12 mouse cellular contexts compared by ENCODE assay signal in the genomic region with DNA sequence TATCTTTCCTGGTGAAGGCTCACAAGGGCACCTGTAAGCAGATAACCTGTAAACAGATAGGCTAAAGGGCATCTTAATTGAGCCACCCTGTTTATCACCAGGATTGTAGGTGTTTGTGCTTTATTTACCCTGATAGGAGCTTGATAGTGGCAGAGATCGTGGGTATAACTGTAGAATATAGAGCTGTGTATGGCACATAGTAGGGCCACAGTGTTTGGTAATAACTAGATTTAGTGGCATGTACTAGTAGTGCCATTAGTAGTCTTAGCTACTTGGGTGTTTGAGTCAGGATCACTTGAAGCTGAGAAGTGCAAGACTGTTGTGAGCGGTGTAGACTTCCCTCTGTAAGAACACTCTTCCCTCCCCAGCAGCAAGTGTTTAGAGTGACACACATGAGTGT. TPM values are rescaled to one million over a fixed set of nuclear protein-coding genes. Genes with fewer than 3 reads are reported as not detected.
DNase-seq lines count a peak whose midpoint lies in the region; ATAC-seq and TF ChIP-seq lines count a peak whose summit lies in the region.
"Had no signal": no experiment of that assay in that cellular context is flagged by ENCODE, and none has a peak within 500 bp of the region (broad histone marks: within the 10 kb centered on the region; RNA-seq: fewer than 3 reads in every experiment).

No protein-coding gene starts in this region.

- no peaks in the 10 kb centered on the region for H3K9me3 ChIP-seq in forebrain, embryonic 10.5 days
- no peaks in the 10 kb centered on the region for H3K9me3 ChIP-seq in forebrain, embryonic 11.5 days (ENCODE audit: control insufficient read depth, low read length)
- H3K9me3 ChIP-seq in kidney, postnatal 0 days (replicated peaks; ENCODE audit: low read length): no peaks in the 10 kb centered on the region
- H3K9me3 ChIP-seq in hindbrain, embryonic 15.5 days: no peaks in the 10 kb centered on the region
- no peaks in the 10 kb centered on the region for H3K9me3 ChIP-seq in neural tube, embryonic 14.5 days (ENCODE audit: control insufficient read depth, low read length)
- H3K9me3 ChIP-seq: intestine, embryonic 15.5 days had no signal

- no peaks in the 10 kb centered on the region for H3K27me3 ChIP-seq in forebrain, embryonic 10.5 days (ENCODE audit: poor library complexity, severe bottlenecking)
- H3K27me3 ChIP-seq in forebrain, embryonic 11.5 days (ENCODE audit: control insufficient read depth, insufficient read depth, low read length): no peaks in the 10 kb centered on the region
- H3K27me3 ChIP-seq in kidney, postnatal 0 days (ENCODE audit: insufficient read depth, low read length): no peaks in the 10 kb centered on the region
- no peaks in the 10 kb centered on the region for H3K27me3 ChIP-seq in hindbrain, embryonic 15.5 days
- no peaks in the 10 kb centered on the region for H3K27me3 ChIP-seq in neural tube, embryonic 14.5 days (ENCODE audit: control insufficient read depth, insufficient read depth, low read length)
- H3K27me3 ChIP-seq: intestine, embryonic 15.5 days had no signal

- WGBS in forebrain, embryonic 10.5 days: 97% methylated on average over 2 of the region's 2 CpGs
- whole genome bisulfite sequencing in forebrain, embryonic 11.5 days: 92% methylated on average over 2 of the region's 2 CpGs
- 95% methylated on average over 2 of the region's 2 CpGs for WGBS in kidney, postnatal 0 days
- 96% methylated on average over 2 of the region's 2 CpGs for WGBS in hindbrain, embryonic 15.5 days
- 97% methylated on average over 2 of the region's 2 CpGs for WGBS in neural tube, embryonic 14.5 days

- H3K36me3 ChIP-seq in forebrain, embryonic 10.5 days (replicated peaks): peaks cover 54% of the 10 kb centered on the region
- H3K36me3 ChIP-seq in forebrain, embryonic 11.5 days (ENCODE audit: control insufficient read depth, insufficient read depth, low read length): no peaks in the 10 kb centered on the region; the same call in none of the 2 replicates
- peaks cover 8% of the 10 kb centered on the region; the same call in 1 of the 2 replicates for H3K36me3 ChIP-seq in kidney, postnatal 0 days (ENCODE audit: insufficient read depth, low read length)
- H3K36me3 ChIP-seq in hindbrain, embryonic 15.5 days: peaks cover 29% of the 10 kb centered on the region
- H3K36me3 ChIP-seq in neural tube, embryonic 14.5 days (ENCODE audit: control insufficient read depth, insufficient read depth, low read length): peaks cover 23% of the 10 kb centered on the region

- H3K4me2 ChIP-seq in forebrain, embryonic 11.5 days (ENCODE audit: low read depth, low read length, severe bottlenecking): no peak overlapping the region
- H3K4me2 ChIP-seq in kidney, postnatal 0 days (ENCODE audit: low read length): no peak overlapping the region
- H3K4me2 ChIP-seq in hindbrain, embryonic 15.5 days: peak overlapping the region; percentile 9; the same call in 1 of the 2 replicates
- peak overlapping the region; percentile 20 for H3K4me2 ChIP-seq in neural tube, embryonic 14.5 days (ENCODE audit: low read depth, low read length)

- no peak for TF ChIP-seq CTCF in kidney, postnatal 0 days (IDR thresholded peaks at IDR 0.05; ENCODE audit: low read depth)

- no peak overlapping the region for H3K9ac ChIP-seq in forebrain, embryonic 11.5 days (ENCODE audit: low read length)
- H3K9ac ChIP-seq in kidney, postnatal 0 days (ENCODE audit: low read depth, low read length): peak overlapping the region; percentile 10; the same call in 1 of the 2 replicates
- H3K9ac ChIP-seq in hindbrain, embryonic 15.5 days: no peak overlapping the region
- no peak overlapping the region for H3K9ac ChIP-seq in neural tube, embryonic 14.5 days (replicated peaks; ENCODE audit: low read depth, low read length)
- H3K9ac ChIP-seq: intestine, embryonic 15.5 days had no signal

- no peak for DNase-seq in forebrain, embryonic 10.5 days (ENCODE audit: extremely low spot score, low spot score)
- DNase-seq in forebrain, embryonic 11.5 days (ENCODE audit: low spot score): no peak
- DNase-seq in kidney, postnatal 0 days (ENCODE audit: low spot score): no peak
- DNase-seq in kidney, adult 8-10 months: no peak
- no peak for DNase-seq in frontal cortex, postnatal 10 days (ENCODE audit: low spot score in 2 of 2)
- DNase-seq in spleen, postnatal 4 days (ENCODE audit: low spot score in 2 of 2): no peak
- DNase-seq: adrenal gland, adult 8-10 months; cerebellum, adult 11 months; thymus, postnatal 36 days had no signal

- no peak for ATAC-seq in forebrain, embryonic 11.5 days (replicated peaks; ENCODE audit: low FRiP score)
- no peak for ATAC-seq in kidney, postnatal 0 days (replicated peaks; ENCODE audit: low FRiP score, low read depth)
- ATAC-seq in hindbrain, embryonic 15.5 days (ENCODE audit: low FRiP score, low read depth): no peak
- ATAC-seq in neural tube, embryonic 14.5 days (ENCODE audit: low read depth): no peak
- ATAC-seq: intestine, embryonic 15.5 days had no signal

- 0 out of 2 replicates have a peak overlapping the region, but pooled peaks have one; percentile 1 for H3K4me3 ChIP-seq in forebrain, embryonic 10.5 days
- no peak overlapping the region for H3K4me3 ChIP-seq in forebrain, embryonic 11.5 days (ENCODE audit: low read depth, low read length)
- H3K4me3 ChIP-seq in kidney, postnatal 0 days (replicated peaks; ENCODE audit: low read depth, low read length): no peak overlapping the region
- H3K4me3 ChIP-seq in hindbrain, embryonic 15.5 days: no peak overlapping the region
- H3K4me3 ChIP-seq in neural tube, embryonic 14.5 days (ENCODE audit: low read depth, low read length): no peak overlapping the region
- H3K4me3 ChIP-seq: intestine, embryonic 15.5 days had no signal

- peaks cover 31% of the 10 kb centered on the region for H3K4me1 ChIP-seq in forebrain, embryonic 10.5 days
- H3K4me1 ChIP-seq in forebrain, embryonic 11.5 days (replicated peaks; ENCODE audit: control insufficient read depth, insufficient read depth, low read length): peaks cover 8% of the 10 kb centered on the region; the same call in 1 of the 2 replicates
- H3K4me1 ChIP-seq in kidney, postnatal 0 days (replicated peaks; ENCODE audit: insufficient read depth, low read length): 0 out of 2 replicates have a peak, but pooled peaks cover 5% of the 10 kb centered on the region
- peaks cover 29% of the 10 kb centered on the region for H3K4me1 ChIP-seq in hindbrain, embryonic 15.5 days (replicated peaks)
- H3K4me1 ChIP-seq in neural tube, embryonic 14.5 days (ENCODE audit: control insufficient read depth, insufficient read depth, low read length): peaks cover 22% of the 10 kb centered on the region

- H3K27ac ChIP-seq in forebrain, embryonic 10.5 days: no peak overlapping the region
- no peak overlapping the region for H3K27ac ChIP-seq in forebrain, embryonic 11.5 days (ENCODE audit: low read depth, low read length)
- no peak overlapping the region for H3K27ac ChIP-seq in kidney, postnatal 0 days
- H3K27ac ChIP-seq in hindbrain, embryonic 15.5 days (replicated peaks): no peak overlapping the region
- H3K27ac ChIP-seq in neural tube, embryonic 14.5 days (ENCODE audit: low read depth, low read length): no peak overlapping the region
- H3K27ac ChIP-seq: intestine, embryonic 15.5 days had no signal

RNA-seq across cellular contexts. Expression of a gene that starts 2.1 kb away (rescaled TPM):
- polyA plus RNA-seq in forebrain, embryonic 10.5 days (2016; fragmentation: Nextera tagmentation; extraction: Ambion mirVana): 116 and 117 TPM in 2 replicates
- polyA plus RNA-seq in forebrain, embryonic 11.5 days (2014; fragmentation: Nextera tagmentation; extraction: Ambion mirVana): 102 TPM in 2 replicates
- polyA plus RNA-seq in kidney, postnatal 0 days (2015; fragmentation: Nextera tagmentation; extraction: Ambion mirVana): 87.2 and 91.9 TPM in 2 replicates
- 120 and 126 TPM in 2 replicates for polyA plus RNA-seq in hindbrain, embryonic 15.5 days (2015; fragmentation: Nextera tagmentation; extraction: Ambion mirVana)
- 120 and 131 TPM in 2 replicates for polyA plus RNA-seq in neural tube, embryonic 14.5 days (2014; fragmentation: Nextera tagmentation; extraction: Ambion mirVana)

RNA-seq across cellular contexts. Expression of a gene that starts 2.2 kb away (rescaled TPM):
- polyA plus RNA-seq in forebrain, embryonic 10.5 days (2016; fragmentation: Nextera tagmentation; extraction: Ambion mirVana): 12.6 and 13.6 TPM in 2 replicates
- 20.4 and 21.0 TPM in 2 replicates for polyA plus RNA-seq in forebrain, embryonic 11.5 days (2014; fragmentation: Nextera tagmentation; extraction: Ambion mirVana)
- 10.1 and 13.9 TPM in 2 replicates for polyA plus RNA-seq in kidney, postnatal 0 days (2015; fragmentation: Nextera tagmentation; extraction: Ambion mirVana)
- polyA plus RNA-seq in hindbrain, embryonic 15.5 days (2015; fragmentation: Nextera tagmentation; extraction: Ambion mirVana): 65.9 and 67.6 TPM in 2 replicates
- 97.3 and 112 TPM in 2 replicates for polyA plus RNA-seq in neural tube, embryonic 14.5 days (2014; fragmentation: Nextera tagmentation; extraction: Ambion mirVana)

Comparison
In these comparisons a context has a peak if more than half of its experiments do, and no peak if none do; other contexts are left out.
1. H3K4me2 ChIP-seq: peak in hindbrain, embryonic 15.5 days (single experiment) and neural tube, embryonic 14.5 days (single experiment); none in forebrain, embryonic 11.5 days (single experiment) and kidney, postnatal 0 days (single experiment).